8 mouse cellular contexts compared by ENCODE assay signal in the genomic region with DNA sequence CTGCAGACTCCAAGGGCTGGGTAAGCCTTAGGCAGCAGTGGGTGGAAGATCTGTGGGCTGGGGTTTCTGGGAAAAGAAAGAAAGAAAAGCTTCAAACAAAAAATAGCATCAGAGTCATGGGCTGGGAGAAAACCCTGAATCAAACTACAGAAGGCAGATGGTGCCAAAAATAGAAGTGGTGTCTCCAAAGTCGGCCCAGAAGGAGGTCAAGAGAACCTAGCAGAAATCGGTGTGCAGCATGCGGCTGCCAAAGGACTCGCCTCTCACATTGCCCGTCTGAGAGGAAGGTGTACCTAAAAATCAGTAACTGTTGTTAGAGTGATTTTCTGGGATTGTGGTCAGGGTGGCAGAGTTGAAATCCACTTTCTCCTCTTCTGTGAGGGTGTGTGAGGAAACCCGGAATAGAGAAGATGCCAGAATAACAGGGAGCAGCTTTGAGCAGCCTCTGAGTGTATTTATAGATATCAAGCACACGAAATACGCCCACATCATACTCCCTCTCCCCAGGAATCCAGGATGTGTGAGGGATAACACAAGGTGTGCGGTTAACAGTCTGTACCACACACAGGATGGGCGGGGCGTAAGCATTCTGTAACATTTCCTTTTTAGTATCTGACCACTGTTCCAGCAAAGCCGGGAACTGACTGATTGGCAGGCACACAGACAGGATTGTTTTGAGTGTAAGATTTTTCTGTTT. TPM values are rescaled to one million over a fixed set of nuclear protein-coding genes. Genes with fewer than 3 reads are reported as not detected.
DNase-seq lines count a peak whose midpoint lies in the region; ATAC-seq and TF ChIP-seq lines count a peak whose summit lies in the region.

No protein-coding gene starts in this region.

- H3K36me3 ChIP-seq in stomach, embryonic 15.5 days = no peaks in the 10 kb centered on the region
- H3K36me3 ChIP-seq in stomach, postnatal 0 days (ENCODE audit: control insufficient read depth, insufficient read depth, low read length) = no peaks in the 10 kb centered on the region
- no peaks in the 10 kb centered on the region for H3K36me3 ChIP-seq in hindbrain, embryonic 16.5 days (ENCODE audit: control insufficient read depth, insufficient read depth, low read length)
- H3K36me3 ChIP-seq in hindbrain, embryonic 11.5 days (ENCODE audit: control insufficient read depth, insufficient read depth, low read length) = no peaks in the 10 kb centered on the region

- H3K4me1 ChIP-seq in stomach, embryonic 15.5 days = no peaks in the 10 kb centered on the region
- H3K4me1 ChIP-seq in stomach, postnatal 0 days (replicated peaks; ENCODE audit: control insufficient read depth, insufficient read depth) = no peaks in the 10 kb centered on the region
- H3K4me1 ChIP-seq in hindbrain, embryonic 16.5 days (ENCODE audit: control insufficient read depth, insufficient read depth, low read depth, low read length) = no peaks in the 10 kb centered on the region
- H3K4me1 ChIP-seq in hindbrain, embryonic 11.5 days (replicated peaks; ENCODE audit: control insufficient read depth, insufficient read depth, low read length) = no peaks in the 10 kb centered on the region

- H3K9ac ChIP-seq in stomach, embryonic 15.5 days = no peak overlapping the region
- H3K9ac ChIP-seq in stomach, postnatal 0 days (ENCODE audit: low read length) = no peak overlapping the region
- no peak overlapping the region for H3K9ac ChIP-seq in hindbrain, embryonic 16.5 days (ENCODE audit: low read depth, low read length)
- no peak overlapping the region for H3K9ac ChIP-seq in hindbrain, embryonic 11.5 days (ENCODE audit: low read depth, low read length)

- TF ChIP-seq EP300 in stomach, postnatal 0 days (optimal IDR thresholded peaks at IDR 0.05) = no peak

- no peak overlapping the region for H3K27ac ChIP-seq in stomach, embryonic 15.5 days
- no peak overlapping the region for H3K27ac ChIP-seq in stomach, postnatal 0 days (replicated peaks)
- H3K27ac ChIP-seq in hindbrain, embryonic 16.5 days (ENCODE audit: low read depth, low read length) = no peak overlapping the region
- H3K27ac ChIP-seq in hindbrain, embryonic 11.5 days (ENCODE audit: low read depth, low read length) = no peak overlapping the region

- H3K9me3 ChIP-seq in stomach, embryonic 15.5 days = no peaks in the 10 kb centered on the region
- no peaks in the 10 kb centered on the region for H3K9me3 ChIP-seq in stomach, postnatal 0 days (ENCODE audit: control insufficient read depth, low read length)
- H3K9me3 ChIP-seq in hindbrain, embryonic 16.5 days (ENCODE audit: control insufficient read depth, low read length) = peaks cover 3% of the 10 kb centered on the region; the same call in 1 of the 2 replicates
- no peaks in the 10 kb centered on the region for H3K9me3 ChIP-seq in hindbrain, embryonic 11.5 days (ENCODE audit: control insufficient read depth, low read length)

- no peak for DNase-seq in stomach, postnatal 0 days (ENCODE audit: low spot score)
- DNase-seq in frontal cortex, postnatal 10 days (ENCODE audit: low spot score in 2 of 2) = peak; percentile 33 to 63
- DNase-seq in left cerebral cortex, adult 18-20 months (ENCODE audit: low spot score in 2 of 2) = peak; percentile 59 to 74
- peak; percentile 67 for DNase-seq in right cerebral cortex, postnatal 25 days
- no peak for DNase-seq in hindbrain, embryonic 11.5 days (ENCODE audit: low spot score)
- DNase-seq in adrenal gland, adult 2 months = no peak

- 70% methylated on average over 12 of the region's 12 CpGs for WGBS in stomach, embryonic 15.5 days
- WGBS in stomach, postnatal 0 days = 57% methylated on average over 12 of the region's 12 CpGs
- WGBS in hindbrain, embryonic 16.5 days = 82% methylated on average over 12 of the region's 12 CpGs
- 90% methylated on average over 12 of the region's 12 CpGs for WGBS in hindbrain, embryonic 11.5 days

- H3K27me3 ChIP-seq in stomach, embryonic 15.5 days (replicated peaks) = no peaks in the 10 kb centered on the region
- no peaks in the 10 kb centered on the region for H3K27me3 ChIP-seq in stomach, postnatal 0 days (ENCODE audit: control insufficient read depth, insufficient read depth, low read length)
- H3K27me3 ChIP-seq in hindbrain, embryonic 16.5 days (replicated peaks; ENCODE audit: control insufficient read depth, insufficient read depth, low read length) = no peaks in the 10 kb centered on the region
- no peaks in the 10 kb centered on the region for H3K27me3 ChIP-seq in hindbrain, embryonic 11.5 days (ENCODE audit: control insufficient read depth, insufficient read depth, low read length)

- no peak overlapping the region for H3K4me3 ChIP-seq in stomach, embryonic 15.5 days (replicated peaks)
- no peak overlapping the region for H3K4me3 ChIP-seq in stomach, postnatal 0 days (ENCODE audit: low read depth, low read length)
- H3K4me3 ChIP-seq in hindbrain, embryonic 16.5 days (ENCODE audit: low read length) = no peak overlapping the region
- no peak overlapping the region for H3K4me3 ChIP-seq in hindbrain, embryonic 11.5 days (ENCODE audit: low read depth, low read length)

- no peak for TF ChIP-seq CTCF in stomach, postnatal 0 days (IDR thresholded peaks at IDR 0.05; ENCODE audit: low read depth)

- peak; percentile 56; the same call in 1 of the 2 replicates for ATAC-seq in stomach, embryonic 15.5 days (ENCODE audit: insufficient read depth, low FRiP score, low read depth)
- ATAC-seq in stomach, postnatal 0 days (ENCODE audit: low FRiP score, low TSS enrichment) = no peak
- ATAC-seq in hindbrain, embryonic 16.5 days = no peak
- ATAC-seq in hindbrain, embryonic 11.5 days (ENCODE audit: low FRiP score) = no peak

- no peak overlapping the region for H3K4me2 ChIP-seq in stomach, embryonic 15.5 days
- H3K4me2 ChIP-seq in stomach, postnatal 0 days (replicated peaks; ENCODE audit: low read depth) = no peak overlapping the region
- H3K4me2 ChIP-seq in hindbrain, embryonic 16.5 days (ENCODE audit: low read length) = no peak overlapping the region
- no peak overlapping the region for H3K4me2 ChIP-seq in hindbrain, embryonic 11.5 days (replicated peaks; ENCODE audit: low read depth, low read length)

RNA-seq across cellular contexts. Expression of a gene that starts 21.8 kb away (rescaled TPM):
- 18.4 and 19.5 TPM in 2 replicates for polyA plus RNA-seq in stomach, embryonic 15.5 days (2015; fragmentation: Nextera tagmentation; extraction: Ambion mirVana)
- polyA plus RNA-seq in stomach, postnatal 0 days (2015; fragmentation: Nextera tagmentation; extraction: Ambion mirVana) = 13.4 and 14.0 TPM in 2 replicates
- total RNA-seq in left cerebral cortex, adult 18-20 months (2021) = 100 to 1,000 TPM; 157 to 168 TPM
- polyA plus RNA-seq in hindbrain, embryonic 16.5 days (2015; fragmentation: Nextera tagmentation; extraction: Ambion mirVana) = 16.3 and 18.3 TPM in 2 replicates
- 14.9 and 19.3 TPM in 2 replicates for polyA plus RNA-seq in hindbrain, embryonic 11.5 days (2014; fragmentation: Nextera tagmentation; extraction: Ambion mirVana)
- total RNA-seq in adrenal gland, adult 2 months (2021) = 10 to 100 TPM; 72.8 to 86.4 TPM
- 13.4 and 13.8 TPM in 2 replicates for polyA plus RNA-seq in adrenal gland, adult 2 months (2012; rRNA removed)

Comparison
In these comparisons a context has a peak if more than half of its experiments do, and no peak if none do; other contexts are left out.
1. DNase-seq: peak in frontal cortex, postnatal 10 days (2 of 2), left cerebral cortex, adult 18-20 months (2 of 2) and right cerebral cortex, postnatal 25 days (single experiment); none in stomach, postnatal 0 days (single experiment), hindbrain, embryonic 11.5 days (single experiment) and adrenal gland, adult 2 months (single experiment).